Mouse (Mus musculus) liver, embryonic 14.5 days (tissue): ENCODE results near the gene Vamp4.

Experiments used
- CTCF ChIP-seq: IDR thresholded peaks from 2 replicates; pipeline ENCODE4 v1.5.1; 2016; ENCODE audit warnings: antibody characterized with exemption, low read depth, control low read depth
- EP300 ChIP-seq: IDR thresholded peaks from 2 replicates; pipeline ENCODE4 v1.6.1; 2016; ENCODE audit warnings: antibody characterized with exemption, low read depth

DNA sequence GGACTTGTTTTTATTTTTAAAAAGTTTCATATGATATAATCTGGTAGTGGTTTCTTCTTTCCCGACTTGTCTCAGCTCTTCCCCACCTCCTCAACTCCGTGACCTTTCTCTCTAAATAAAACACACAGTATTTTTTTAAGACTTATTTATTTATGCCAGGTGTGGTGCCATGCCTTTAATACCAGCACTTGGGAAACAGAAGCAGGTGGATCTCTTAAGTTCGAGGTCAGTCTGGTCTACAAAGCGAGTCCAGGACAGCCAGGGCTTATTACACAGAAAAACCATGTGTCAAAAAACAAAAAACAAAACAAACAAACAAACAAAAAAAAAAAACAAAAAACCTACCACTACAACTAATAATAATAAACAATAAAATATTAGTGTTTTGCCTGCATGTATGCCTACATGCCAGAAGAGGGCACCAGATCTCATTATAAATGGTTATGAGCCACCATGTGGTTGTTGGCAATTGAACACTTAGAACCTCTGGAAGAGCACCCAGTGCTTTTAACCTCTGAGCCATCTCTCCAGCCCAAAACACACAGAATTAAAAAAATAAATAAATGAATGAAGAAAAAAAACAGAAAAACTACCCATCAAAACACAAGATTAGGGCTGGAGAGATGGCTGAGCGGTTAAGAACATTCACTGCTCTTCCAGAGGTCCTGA is 20.6 kb upstream of the Vamp4 start:
- TF ChIP-seq CTCF, result peak; percentile 73
- no peak for TF ChIP-seq EP300
